Mouse (Mus musculus): Measurements from ENCODE around the gene Ccdc122. TPM values are rescaled to one million over a fixed set of nuclear protein-coding genes. Genes with fewer than 3 reads are reported as not detected.
"Not testable (repeated sequence)": the region's sequence is repeated elsewhere in the genome, so short reads cannot be mapped to it uniquely, and the experiment has no call there.

Ccdc122 gene
- polyA plus RNA-seq (2012; rRNA removed): 0.50 and 0.58 TPM in 2 replicates

- Histone ChIP-seq H3K4me1 (replicated peaks; ENCODE audit: control insufficient read depth, insufficient read depth, low read length) (no peaks in the 10 kb centered on the region), H3K36me3 (ENCODE audit: control insufficient read depth, insufficient read depth, low read length) (no peaks in the 10 kb centered on the region), H3K27ac (ENCODE audit: control insufficient read depth, insufficient read depth, low read length) (no peak within 1 kb of the TSS), H3K4me3 (ENCODE audit: control insufficient read depth, insufficient read depth, low read length) (peak within 1 kb of the TSS; percentile 72), H3K27me3 (ENCODE audit: control insufficient read depth, insufficient read depth, low read length) (no peaks in the 10 kb centered on the region)
- peak; percentile 86 for DNase-seq
- TF ChIP-seq CTCF (IDR thresholded peaks at IDR 0.05; ENCODE audit: borderline replicate concordance, control insufficient read depth, extremely low read depth, insufficient read depth, low read length, poor library complexity) (peak; percentile 99), POLR2A (IDR thresholded peaks at IDR 0.05; ENCODE audit: control insufficient read depth, extremely low read depth, insufficient read depth, low read length, poor library complexity) (no peak)
- WGBS: under 1% methylated on average over 85 of the region's 86 CpGs
Observed at GRCm38 (mm10) chr14:77036226-77037046, at the start of gene Ccdc122, which contains the start of gene Lacc1. TSS of gene Ccdc122 (plus strand) at chr14:77036772. TSS of gene Lacc1 (minus strand) at chr14:77036904.

GRCm38 (mm10) chr14:76990351-76990750 lies 46.2 kb upstream of the Ccdc122 start:
- DNase-seq; H3K27me3 ChIP-seq (ENCODE audit: control insufficient read depth, insufficient read depth, low read length); H3K36me3 ChIP-seq (ENCODE audit: control insufficient read depth, insufficient read depth, low read length); H3K4me1 ChIP-seq (replicated peaks; ENCODE audit: control insufficient read depth, insufficient read depth, low read length); H3K27ac ChIP-seq (ENCODE audit: control insufficient read depth, insufficient read depth, low read length); H3K4me3 ChIP-seq (ENCODE audit: control insufficient read depth, insufficient read depth, low read length): not testable (repeated sequence)
- 97% methylated on average over 2 of the region's 2 CpGs for WGBS

GRCm38 (mm10) chr14:77004740-77005139 lies 31.8 kb upstream of the Ccdc122 start:
- H3K27ac ChIP-seq (ENCODE audit: control insufficient read depth, insufficient read depth, low read length): no peak overlapping the region
- DNase-seq: no peak
- WGBS: 92% methylated on average over 8 of the region's 8 CpGs

GRCm38 (mm10) chr14:77005566-77005965 lies 31.0 kb upstream of the Ccdc122 start:
- TF ChIP-seq POLR2A (IDR thresholded peaks at IDR 0.05; ENCODE audit: control insufficient read depth, extremely low read depth, insufficient read depth, low read length, poor library complexity): no peak
- no peak for TF ChIP-seq CTCF (IDR thresholded peaks at IDR 0.05; ENCODE audit: borderline replicate concordance, control insufficient read depth, extremely low read depth, insufficient read depth, low read length, poor library complexity)
- WGBS: 93% methylated on average over 5 of the region's 5 CpGs
- H3K27ac ChIP-seq (ENCODE audit: control insufficient read depth, insufficient read depth, low read length): no peak overlapping the region
- no peaks in the 10 kb centered on the region for H3K4me1 ChIP-seq (replicated peaks; ENCODE audit: control insufficient read depth, insufficient read depth, low read length)
- no peak for DNase-seq
- no peaks in the 10 kb centered on the region for H3K27me3 ChIP-seq (ENCODE audit: control insufficient read depth, insufficient read depth, low read length)
- H3K36me3 ChIP-seq (ENCODE audit: control insufficient read depth, insufficient read depth, low read length): no peaks in the 10 kb centered on the region
- H3K4me3 ChIP-seq (ENCODE audit: control insufficient read depth, insufficient read depth, low read length): no peak overlapping the region

More at GRCm38 (mm10) chr14:77004740-77005139, 31.8 kb upstream of the Ccdc122 start:
- H3K4me1 ChIP-seq (replicated peaks; ENCODE audit: control insufficient read depth, insufficient read depth, low read length): no peaks in the 10 kb centered on the region
- TF ChIP-seq CTCF (IDR thresholded peaks at IDR 0.05; ENCODE audit: borderline replicate concordance, control insufficient read depth, extremely low read depth, insufficient read depth, low read length, poor library complexity): no peak
- TF ChIP-seq POLR2A (IDR thresholded peaks at IDR 0.05; ENCODE audit: control insufficient read depth, extremely low read depth, insufficient read depth, low read length, poor library complexity): no peak
- no peaks in the 10 kb centered on the region for H3K36me3 ChIP-seq (ENCODE audit: control insufficient read depth, insufficient read depth, low read length)
- no peak overlapping the region for H3K4me3 ChIP-seq (ENCODE audit: control insufficient read depth, insufficient read depth, low read length)
- no peaks in the 10 kb centered on the region for H3K27me3 ChIP-seq (ENCODE audit: control insufficient read depth, insufficient read depth, low read length)

GRCm38 (mm10) chr14:77008238-77008637 lies 28.3 kb upstream of the Ccdc122 start:
- H3K4me3 ChIP-seq (ENCODE audit: control insufficient read depth, insufficient read depth, low read length): no peak overlapping the region
- no peaks in the 10 kb centered on the region for H3K27me3 ChIP-seq (ENCODE audit: control insufficient read depth, insufficient read depth, low read length)
- H3K4me1 ChIP-seq (replicated peaks; ENCODE audit: control insufficient read depth, insufficient read depth, low read length): no peaks in the 10 kb centered on the region
- H3K36me3 ChIP-seq (ENCODE audit: control insufficient read depth, insufficient read depth, low read length): no peaks in the 10 kb centered on the region
- 12% methylated on average over 3 of the region's 3 CpGs for WGBS
- DNase-seq: peak; percentile 56
- no peak overlapping the region for H3K27ac ChIP-seq (ENCODE audit: control insufficient read depth, insufficient read depth, low read length)
- TF ChIP-seq CTCF (IDR thresholded peaks at IDR 0.05; ENCODE audit: borderline replicate concordance, control insufficient read depth, extremely low read depth, insufficient read depth, low read length, poor library complexity): no peak
- TF ChIP-seq POLR2A (IDR thresholded peaks at IDR 0.05; ENCODE audit: control insufficient read depth, extremely low read depth, insufficient read depth, low read length, poor library complexity): no peak

- Histone ChIP-seq H3K4me3 (ENCODE audit: control insufficient read depth, insufficient read depth, low read length) (no peak overlapping the region), H3K27ac (ENCODE audit: control insufficient read depth, insufficient read depth, low read length) (no peak overlapping the region), H3K36me3 (ENCODE audit: control insufficient read depth, insufficient read depth, low read length) (no peaks in the 10 kb centered on the region), H3K4me1 (replicated peaks; ENCODE audit: control insufficient read depth, insufficient read depth, low read length) (no peaks in the 10 kb centered on the region), H3K27me3 (ENCODE audit: control insufficient read depth, insufficient read depth, low read length) (no peaks in the 10 kb centered on the region)
- DNase-seq: peak; percentile 57
- TF ChIP-seq POLR2A (IDR thresholded peaks at IDR 0.05; ENCODE audit: control insufficient read depth, extremely low read depth, insufficient read depth, low read length, poor library complexity): no peak
- TF ChIP-seq CTCF (IDR thresholded peaks at IDR 0.05; ENCODE audit: borderline replicate concordance, control insufficient read depth, extremely low read depth, insufficient read depth, low read length, poor library complexity): no peak
- WGBS: 16% methylated on average over 3 of the region's 3 CpGs
Observed at GRCm38 (mm10) chr14:77011804-77012203, 24.8 kb upstream of the Ccdc122 start.

GRCm38 (mm10) chr14:77016783-77017182 lies 19.8 kb upstream of the Ccdc122 start:
- H3K27ac ChIP-seq (ENCODE audit: control insufficient read depth, insufficient read depth, low read length); H3K4me1 ChIP-seq (replicated peaks; ENCODE audit: control insufficient read depth, insufficient read depth, low read length); DNase-seq; H3K4me3 ChIP-seq (ENCODE audit: control insufficient read depth, insufficient read depth, low read length); H3K36me3 ChIP-seq (ENCODE audit: control insufficient read depth, insufficient read depth, low read length); H3K27me3 ChIP-seq (ENCODE audit: control insufficient read depth, insufficient read depth, low read length): not testable (repeated sequence)
- WGBS: 88% methylated on average over 12 of the region's 12 CpGs

All from thymus, adult 2 months (tissue).